Mouse (Mus musculus) liver, embryonic 12.5 days (tissue): ENCODE data around the gene Nxf1. TPM values are rescaled to one million over a fixed set of nuclear protein-coding genes. Genes with fewer than 3 reads are reported as not detected.

ENCODE experiments used
- ATAC-seq: fragments of 200-750 bp; cut with Nextera tagmentation; 2 replicates; pipeline ENCODE4 v1.8.0; 2017; ENCODE audit warnings: moderate number of reproducible peaks, mild to moderate bottlenecking, moderate library complexity
- H3K27ac ChIP-seq: fragments of 300-500 bp; sonication (generic); 2 replicates; pipeline ENCODE4 v1.5.1; 2016; ENCODE audit warnings: mild to moderate bottlenecking
- H3K27me3 ChIP-seq: fragments of 300-500 bp; sonication (generic); replicated peaks from 2 replicates; pipeline ENCODE4 v1.6.1; 2016; ENCODE audit warnings: mild to moderate bottlenecking, moderate library complexity
- H3K36me3 ChIP-seq: fragments of 300-500 bp; sonication (generic); 2 replicates; pipeline ENCODE4 v1.6.1; 2016; ENCODE audit warnings: mild to moderate bottlenecking, moderate library complexity
- H3K4me1 ChIP-seq: fragments of 300-500 bp; sonication (generic); 2 replicates; pipeline ENCODE4 v1.6.1; 2016
- H3K4me2 ChIP-seq: fragments of 300-500 bp; sonication (generic); 2 replicates; pipeline ENCODE4 v1.6.1; 2016; ENCODE audit warnings: mild to moderate bottlenecking, moderate library complexity
- H3K4me3 ChIP-seq: fragments of 300-500 bp; sonication (generic); 2 replicates; pipeline ENCODE4 v1.5.1; 2016; ENCODE audit warnings: mild to moderate bottlenecking, moderate library complexity
- H3K9ac ChIP-seq: fragments of 300-500 bp; sonication (generic); 2 replicates; pipeline ENCODE4 v1.6.1; 2016; ENCODE audit warnings: mild to moderate bottlenecking, moderate library complexity
- H3K9me3 ChIP-seq: fragments of 300-500 bp; sonication (generic); replicated peaks from 2 replicates; pipeline ENCODE4 v1.6.1; 2016; ENCODE audit warnings: mild to moderate bottlenecking, moderate library complexity
- WGBS: fragments of 180-500 bp; shearing (Covaris S2); methylation state at CpG from one replicate; pipeline ENCODE4 v1.1.7; 2016; ENCODE audit not compliant: insufficient replicate concordance; 5-methylcytosine and 5-hydroxymethylcytosine counted together
- microRNA-seq: library from miRNA; unstranded; fragments of <30 nt; microRNA quantifications from one replicate; pipeline ENCODE4, GENCODE M21; 2017
- polyA plus RNA-seq: library from polyadenylated mRNA; unstranded; fragments of >200 nt; fragmentation: Nextera tagmentation; extraction: Ambion mirVana; gene quantifications from 2 replicates; pipeline ENCODE4 v1.2.1, GENCODE M21; 2016

The Nxf1 gene
- polyA plus RNA-seq, 1 experiment from 2014 or later = 130 TPM

DNA sequence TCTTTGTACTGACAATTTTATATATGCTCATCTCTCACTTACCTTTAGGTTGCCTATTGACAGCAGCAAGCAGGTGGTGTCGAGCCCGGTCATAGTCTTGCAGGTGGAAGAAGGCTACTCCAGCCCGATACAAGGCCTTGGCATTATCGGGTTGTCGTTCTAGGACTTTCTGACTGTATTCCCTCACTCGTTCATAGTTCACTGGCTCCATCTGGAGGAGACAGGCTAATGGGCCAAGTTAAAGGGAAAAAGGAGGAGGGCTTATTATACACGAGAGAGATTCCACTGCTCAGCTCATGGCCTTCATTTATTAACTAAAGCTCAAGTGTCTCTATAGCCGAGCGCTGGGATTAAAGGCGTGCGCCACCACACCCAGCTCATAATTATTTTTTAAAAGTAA lies 58.9 kb downstream of the Nxf1 start:
- WGBS = 84% methylated on average over 11 of the region's 11 CpGs
- H3K27me3 ChIP-seq = no peaks in the 10 kb centered on the region
- ATAC-seq = no peak
- H3K4me2 ChIP-seq = no peak overlapping the region
- no peak overlapping the region for H3K27ac ChIP-seq
- no peaks in the 10 kb centered on the region for H3K9me3 ChIP-seq
- peaks cover 64% of the 10 kb centered on the region for H3K36me3 ChIP-seq
- no peak overlapping the region for H3K4me3 ChIP-seq
- peak overlapping the region; percentile 12; the same call in 1 of the 2 replicates for H3K9ac ChIP-seq
- H3K4me1 ChIP-seq = peaks cover 31% of the 10 kb centered on the region

GRCm38 (mm10) chr19:8817001-8817400 lies 60.1 kb downstream of the Nxf1 start:
- H3K36me3 ChIP-seq = peaks cover 55% of the 10 kb centered on the region
- H3K4me3 ChIP-seq = peak overlapping the region; percentile 100; the same call in 1 of the 2 replicates
- H3K27ac ChIP-seq = 0 out of 2 replicates have a peak overlapping the region, but pooled peaks have one; percentile 1
- H3K27me3 ChIP-seq = no peaks in the 10 kb centered on the region
- peak overlapping the region; percentile 14 for H3K9ac ChIP-seq
- peak overlapping the region; percentile 84 for H3K4me2 ChIP-seq
- WGBS = 74% methylated on average over 3 of the region's 3 CpGs
- no peaks in the 10 kb centered on the region for H3K9me3 ChIP-seq
- ATAC-seq = no peak
- peaks cover 34% of the 10 kb centered on the region for H3K4me1 ChIP-seq

- Histone ChIP-seq H3K9ac (peak overlapping the region; percentile 99), H3K9me3 (no peaks in the 10 kb centered on the region), H3K27me3 (no peaks in the 10 kb centered on the region), H3K4me1 (peaks cover 47% of the 10 kb centered on the region), H3K4me3 (peak overlapping the region; percentile 100), H3K27ac (peak overlapping the region; percentile 100), H3K4me2 (peak overlapping the region; percentile 84), H3K36me3 (peaks cover 55% of the 10 kb centered on the region)
- no peak for ATAC-seq
- 14% methylated on average over 14 of the region's 14 CpGs for WGBS
Measured at GRCm38 (mm10) chr19:8818301-8818798, 61.5 kb downstream of the Nxf1 start.

- H3K27me3 ChIP-seq = no peaks in the 10 kb centered on the region
- peak within 1 kb of the TSS; percentile 100 for H3K27ac ChIP-seq
- H3K4me1 ChIP-seq = peaks cover 47% of the 10 kb centered on the region
- peak; percentile 81 for ATAC-seq
- H3K36me3 ChIP-seq = peaks cover 55% of the 10 kb centered on the region
- no peaks in the 10 kb centered on the region for H3K9me3 ChIP-seq
- peak within 1 kb of the TSS; percentile 84 for H3K4me2 ChIP-seq
- peak within 1 kb of the TSS; percentile 99 for H3K9ac ChIP-seq
- peak within 1 kb of the TSS; percentile 100 for H3K4me3 ChIP-seq
- 1% methylated on average over 33 of the region's 33 CpGs for WGBS
Measured at GRCm38 (mm10) chr19:8818801-8819595, 62.1 kb downstream of the Nxf1 start, which contains the start of gene Ttc9c. Gene Ttc9c, minus strand, starts transcription at chr19:8819333.

DNA sequence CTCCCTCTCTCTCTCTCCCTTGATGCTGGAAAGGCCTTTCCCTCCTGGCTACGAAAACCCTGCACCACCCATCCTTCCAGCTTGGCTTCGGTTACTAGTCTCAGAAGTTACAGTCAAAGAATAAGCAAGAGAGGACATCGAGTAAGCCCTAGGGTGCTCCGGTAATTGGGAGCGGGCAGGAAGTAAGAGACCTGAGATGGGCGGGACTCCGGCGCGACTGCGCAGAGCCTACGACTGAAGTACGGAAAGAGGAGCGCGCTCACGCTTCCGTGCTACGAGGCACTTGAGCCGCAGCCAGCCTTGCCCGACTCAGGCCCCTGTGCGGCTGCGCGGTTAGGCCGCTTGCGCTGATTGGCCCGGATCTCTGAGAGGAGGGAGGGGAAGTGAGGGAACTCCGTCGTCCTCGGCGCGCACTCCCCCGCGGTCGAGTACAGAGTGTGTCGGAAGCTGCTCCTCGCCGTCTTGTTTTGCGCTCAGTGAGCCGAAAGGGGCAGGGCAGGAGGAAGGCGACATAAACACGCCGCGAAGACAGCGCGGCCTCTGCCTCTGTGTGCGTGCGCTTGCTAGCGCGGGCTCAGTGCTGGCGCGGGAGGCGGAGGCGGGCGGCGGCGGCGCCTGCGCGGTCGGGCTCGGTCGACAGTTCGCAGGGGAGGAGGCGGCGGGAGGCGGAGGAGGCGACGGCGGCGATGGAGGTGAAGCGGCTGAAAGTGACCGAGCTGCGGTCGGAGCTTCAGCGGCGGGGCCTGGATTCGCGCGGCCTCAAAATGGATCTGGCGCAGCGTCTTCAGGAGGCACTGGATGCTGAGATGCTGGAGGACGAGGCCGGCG lies 62.9 kb downstream of the Nxf1 start, which contains the start of gene Hnrnpul2:
Gene Hnrnpul2, plus strand, starts transcription at position 415 of the 828 bp plus-strand sequence.
- WGBS = under 1% methylated on average over 83 of the region's 83 CpGs
- Histone ChIP-seq H3K9me3 (no peaks in the 10 kb centered on the region), H3K27ac (peak within 1 kb of the TSS; percentile 100), H3K4me2 (peak within 1 kb of the TSS; percentile 84), H3K4me3 (peak within 1 kb of the TSS; percentile 100), H3K4me1 (peaks cover 47% of the 10 kb centered on the region), H3K9ac (peak within 1 kb of the TSS; percentile 99), H3K27me3 (no peaks in the 10 kb centered on the region), H3K36me3 (peaks cover 56% of the 10 kb centered on the region)
- ATAC-seq = peak; percentile 92

Small RNA genes within 50 kb of the gene (microRNA-seq; reads per million reads assigned to microRNA genes)
- not detected for gene Mir6992

Other genes with a start within 250 kb of the Nxf1 start
- 1.6 and 1.7 TPM in 2 replicates for gene Slc22a8, start 165.8 kb upstream of the Nxf1 start, polyA plus RNA-seq
- gene Slc22a6, start 139.0 kb upstream of the Nxf1 start, polyA plus RNA-seq = not detected in 2 replicates
- gene Chrm1, start 93.3 kb upstream of the Nxf1 start, polyA plus RNA-seq = not detected in 2 replicates
- gene Slc3a2, start 33.7 kb upstream of the Nxf1 start, polyA plus RNA-seq = 133 and 141 TPM in 2 replicates
- 87.1 and 95.9 TPM in 2 replicates for gene Wdr74, start 21.2 kb upstream of the Nxf1 start, polyA plus RNA-seq
- 2.1 and 2.3 TPM in 2 replicates for gene 1700092M07Rik, start 16.4 kb upstream of the Nxf1 start, polyA plus RNA-seq
- 56.2 and 58.4 TPM in 2 replicates for gene Stx5a, start 15.7 kb upstream of the Nxf1 start, polyA plus RNA-seq
- gene Tmem223, start 13.9 kb downstream of the Nxf1 start, polyA plus RNA-seq = 77.4 and 80.0 TPM in 2 replicates
- gene Tmem179b, start 17.4 kb downstream of the Nxf1 start, polyA plus RNA-seq = 99.1 and 104 TPM in 2 replicates
- gene Taf6l, start 29.3 kb downstream of the Nxf1 start, polyA plus RNA-seq = 21.8 and 23.1 TPM in 2 replicates
- 105 and 110 TPM in 2 replicates for gene Polr2g, start 41.5 kb downstream of the Nxf1 start, polyA plus RNA-seq
- 2.3 and 2.8 TPM in 2 replicates for gene Zbtb3, start 45.5 kb downstream of the Nxf1 start, polyA plus RNA-seq
- gene Ttc9c, start 62.3 kb downstream of the Nxf1 start, polyA plus RNA-seq = 29.6 and 31.6 TPM in 2 replicates
- 3.5 and 3.6 TPM in 2 replicates for gene Hnrnpul2, start 62.9 kb downstream of the Nxf1 start, polyA plus RNA-seq
- gene AC129217.1, start 72.7 kb downstream of the Nxf1 start, polyA plus RNA-seq = 0.26 TPM in 1 of 2 replicates, not detected in the other
- gene Bscl2, start 80.4 kb downstream of the Nxf1 start, polyA plus RNA-seq = 37.0 and 45.2 TPM in 2 replicates
- 0.62 and 0.65 TPM in 2 replicates for gene Gng3, start 82.1 kb downstream of the Nxf1 start, polyA plus RNA-seq
- 0.11 TPM in 1 of 2 replicates, not detected in the other for gene Lrrn4cl, start 93.7 kb downstream of the Nxf1 start, polyA plus RNA-seq
- 133 and 135 TPM in 2 replicates for gene Ubxn1, start 114.4 kb downstream of the Nxf1 start, polyA plus RNA-seq
- 40.6 and 43.4 TPM in 2 replicates for gene Uqcc3, start 123.8 kb downstream of the Nxf1 start, polyA plus RNA-seq
- 76.1 and 80.4 TPM in 2 replicates for gene Lbhd1, start 126.7 kb downstream of the Nxf1 start, polyA plus RNA-seq
- not detected in 2 replicates for gene Gm49403, start 126.9 kb downstream of the Nxf1 start, polyA plus RNA-seq
- gene 1810009A15Rik, start 131.8 kb downstream of the Nxf1 start, polyA plus RNA-seq = 107 and 111 TPM in 2 replicates
- not detected in 2 replicates for gene Gm49416, start 131.9 kb downstream of the Nxf1 start, polyA plus RNA-seq
- gene Ints5, start 135.9 kb downstream of the Nxf1 start, polyA plus RNA-seq = 39.9 and 40.8 TPM in 2 replicates
- gene Ganab, start 141.0 kb downstream of the Nxf1 start, polyA plus RNA-seq = 61.9 TPM in 2 replicates
- 28.4 and 31.7 TPM in 2 replicates for gene B3gat3, start 163.3 kb downstream of the Nxf1 start, polyA plus RNA-seq
- gene Rom1, start 172.3 kb downstream of the Nxf1 start, polyA plus RNA-seq = 3.0 and 3.4 TPM in 2 replicates
- gene Eml3, start 172.5 kb downstream of the Nxf1 start, polyA plus RNA-seq = 21.3 and 23.0 TPM in 2 replicates
- 138 and 140 TPM in 2 replicates for gene Mta2, start 184.8 kb downstream of the Nxf1 start, polyA plus RNA-seq
- gene Tut1, start 196.8 kb downstream of the Nxf1 start, polyA plus RNA-seq = 26.0 and 27.7 TPM in 2 replicates
- gene Eef1g, start 210.0 kb downstream of the Nxf1 start, polyA plus RNA-seq = 358 and 366 TPM in 2 replicates
- gene Ahnak, start 232.2 kb downstream of the Nxf1 start, polyA plus RNA-seq = 1.8 and 2.0 TPM in 2 replicates